Mouse (Mus musculus): ENCODE results near the gene Ltv1. TPM values are rescaled to one million over a fixed set of nuclear protein-coding genes. Genes with fewer than 3 reads are reported as not detected.
"Not testable (repeated sequence)": the region's sequence is repeated elsewhere in the genome, so short reads cannot be mapped to it uniquely, and the experiment has no call there.

Ltv1 gene
- total RNA-seq, 4 experiments from 2014 or later: 25.7 to 29.5 (median 26.1) TPM

DNA sequence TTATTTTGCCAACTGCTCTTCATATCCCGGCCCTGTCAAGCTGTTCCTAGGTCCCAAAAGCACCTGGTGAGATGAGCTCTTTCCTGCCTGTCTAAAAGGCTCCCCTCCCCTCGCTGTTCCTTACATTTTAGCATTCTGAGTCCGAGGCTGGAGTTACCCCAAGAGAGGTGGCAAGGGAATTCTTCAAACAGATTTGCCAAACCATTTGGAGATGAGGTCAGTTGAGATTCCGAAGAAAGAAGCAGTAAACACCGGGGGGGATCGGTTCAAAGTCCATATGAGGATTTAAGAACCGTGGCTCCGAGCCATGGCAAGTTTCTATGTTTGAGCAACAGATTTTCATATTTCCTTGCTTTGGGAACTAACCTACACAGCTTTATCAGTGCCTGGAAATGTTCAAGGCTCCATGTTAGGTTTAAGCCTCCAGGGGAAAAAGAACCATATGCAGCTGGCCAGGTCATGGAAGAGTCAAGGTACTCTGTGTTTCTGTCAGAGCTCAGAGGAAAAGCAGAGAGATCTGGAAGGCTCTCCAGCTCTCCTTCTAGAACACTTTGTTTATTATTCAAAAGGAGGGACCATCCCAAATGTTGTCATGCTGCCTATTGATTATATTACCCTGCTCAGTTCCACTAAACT, 4.0 kb upstream of the Ltv1 start:
- DNase-seq (ENCODE audit: low spot score in 2 of 2): no peak

DNA sequence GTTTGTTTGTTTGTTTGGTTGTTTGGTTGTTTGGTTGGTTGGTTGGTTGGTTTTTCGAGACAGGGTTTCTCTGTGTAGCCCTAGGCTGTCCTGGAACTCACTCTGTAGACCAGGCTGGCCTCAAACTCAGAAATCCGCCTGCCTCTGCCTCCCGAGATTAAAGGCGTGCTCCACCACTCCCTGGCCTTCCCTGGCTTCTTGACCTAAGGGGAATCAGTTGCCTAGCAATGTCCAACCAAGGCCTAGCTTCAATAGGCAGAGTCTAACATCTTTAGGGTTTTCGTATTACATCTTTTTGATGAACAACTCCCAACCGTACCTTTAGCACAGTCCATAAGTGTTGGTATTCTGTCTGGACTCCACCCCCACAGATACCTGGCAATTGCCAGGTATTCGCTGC, 528 bp upstream of the Ltv1 start:
- not testable (repeated sequence) for DNase-seq (ENCODE audit: low spot score in 2 of 2)

DNA sequence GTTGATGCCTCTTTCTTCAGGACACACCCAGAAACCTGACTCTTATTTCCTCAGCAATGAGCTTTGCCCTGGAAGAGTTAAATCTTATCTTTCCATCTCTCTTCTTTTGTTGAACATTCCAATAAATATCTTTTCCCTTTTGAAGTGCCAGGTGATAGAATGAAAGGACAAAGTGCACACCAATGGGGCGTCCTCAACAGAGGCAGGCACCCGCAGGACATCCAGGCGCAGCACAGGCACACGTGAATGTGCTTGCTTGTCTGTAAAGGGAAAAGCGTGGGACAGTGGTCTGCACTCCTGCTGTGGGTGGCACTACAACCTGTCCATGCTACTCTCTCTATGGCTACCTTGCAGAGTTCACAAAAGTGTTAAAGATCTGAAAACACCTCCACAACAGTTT, 3.1 kb downstream of the Ltv1 start:
- no peak for DNase-seq (ENCODE audit: low spot score in 2 of 2)

DNA sequence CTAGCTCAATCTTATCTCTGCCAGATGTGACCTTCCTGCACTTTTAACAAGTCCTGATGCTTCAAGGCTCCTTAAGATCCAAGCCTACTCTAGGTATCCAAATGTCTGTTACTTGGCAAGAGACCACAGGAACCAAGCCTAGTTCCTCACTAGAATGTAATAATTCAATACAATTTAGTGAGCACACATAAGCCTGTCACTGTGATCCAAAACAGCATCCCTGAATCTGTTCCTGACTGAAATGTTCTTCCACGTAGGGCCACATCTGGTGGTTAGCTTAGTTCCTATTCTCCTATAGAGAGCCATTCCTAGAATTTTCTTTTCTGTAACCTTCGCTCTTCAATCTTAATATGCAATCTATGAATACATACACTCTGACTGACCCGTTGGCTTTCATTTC, 6.2 kb downstream of the Ltv1 start:
- no peak for DNase-seq (ENCODE audit: low spot score in 2 of 2)

DNA sequence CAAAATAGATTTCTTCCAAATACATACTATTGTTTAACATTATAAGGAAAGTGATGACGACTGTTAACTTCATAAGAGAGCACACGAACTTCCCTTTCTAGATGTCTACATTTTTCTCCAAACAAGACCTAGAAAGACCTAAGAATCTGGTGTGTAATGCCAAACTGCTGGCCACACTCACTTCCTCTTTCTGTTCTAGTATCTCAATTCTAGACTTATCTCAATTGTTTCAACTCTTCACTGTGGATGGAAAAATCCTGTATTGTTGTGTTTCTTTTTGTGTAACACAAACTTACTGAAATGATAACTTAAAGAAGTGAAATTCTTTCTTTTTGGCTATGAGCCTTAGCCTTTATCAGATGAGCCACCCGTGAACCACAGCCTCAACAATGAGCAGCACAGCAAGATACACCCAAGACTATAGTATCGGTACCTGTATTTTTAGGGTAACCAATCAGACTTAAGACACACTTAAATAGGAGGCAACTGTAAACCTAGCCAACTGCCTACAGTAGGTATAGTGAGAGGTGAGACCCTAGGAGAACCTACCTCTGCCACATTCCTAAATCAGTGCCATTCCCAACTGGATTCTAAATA, 8.7 kb downstream of the Ltv1 start:
- no peak for DNase-seq (ENCODE audit: low spot score in 2 of 2)

DNA sequence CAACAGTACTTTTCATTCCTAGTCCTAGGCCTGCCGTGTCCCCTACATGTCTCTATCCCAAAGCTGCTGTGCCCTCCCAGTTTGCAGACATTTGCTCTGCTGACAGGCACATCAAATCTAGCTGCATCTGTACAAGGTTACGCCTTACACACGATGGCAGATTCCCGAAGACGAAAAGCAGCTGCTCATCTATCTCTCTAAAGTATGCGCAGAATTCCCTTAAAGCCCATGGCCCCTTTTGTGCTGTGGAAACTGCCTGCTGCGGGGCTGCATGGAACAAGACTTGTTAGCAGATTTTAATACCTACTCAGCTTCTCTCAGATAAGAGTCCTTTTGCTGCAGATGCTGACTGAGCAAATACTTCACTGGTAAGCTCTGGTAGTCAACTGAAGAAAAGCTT, 12.8 kb downstream of the Ltv1 start:
- DNase-seq (ENCODE audit: low spot score in 2 of 2): no peak

DNA sequence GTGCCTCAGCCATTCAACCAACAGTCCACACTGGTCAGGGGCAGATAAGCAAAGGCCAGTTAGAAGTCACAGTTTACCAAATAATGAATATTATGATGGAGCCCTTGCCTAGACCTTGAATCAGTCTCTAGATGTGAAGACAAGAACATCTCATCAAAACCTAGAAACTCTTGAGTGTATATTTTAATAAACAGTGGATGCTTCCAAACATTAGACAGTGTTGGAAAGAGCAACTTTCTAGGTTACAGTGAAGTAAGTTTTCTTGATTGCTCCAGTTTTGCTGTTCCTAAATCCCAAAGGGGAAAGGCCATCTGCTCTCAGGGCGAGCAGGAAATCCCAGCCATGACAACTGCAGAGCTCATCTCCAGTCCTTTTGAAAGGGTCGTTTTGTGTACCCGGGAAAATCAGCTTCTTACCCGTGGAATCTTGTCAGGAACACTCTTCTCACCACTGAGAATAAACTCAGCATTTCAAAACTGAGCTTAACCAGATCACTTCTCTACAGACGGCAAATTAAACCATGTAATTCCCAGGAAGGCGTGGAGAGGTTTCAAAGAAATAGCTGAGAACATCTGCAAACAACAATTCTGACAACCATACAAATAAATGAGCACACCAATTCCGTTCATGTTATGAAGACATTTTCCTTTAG, 14.9 kb downstream of the Ltv1 start, which contains the start of gene Zc2hc1b:
TSS of gene Zc2hc1b (minus strand) at position 51 of the 652 bp plus-strand sequence.
- DNase-seq (ENCODE audit: low spot score in 2 of 2): no peak

DNA sequence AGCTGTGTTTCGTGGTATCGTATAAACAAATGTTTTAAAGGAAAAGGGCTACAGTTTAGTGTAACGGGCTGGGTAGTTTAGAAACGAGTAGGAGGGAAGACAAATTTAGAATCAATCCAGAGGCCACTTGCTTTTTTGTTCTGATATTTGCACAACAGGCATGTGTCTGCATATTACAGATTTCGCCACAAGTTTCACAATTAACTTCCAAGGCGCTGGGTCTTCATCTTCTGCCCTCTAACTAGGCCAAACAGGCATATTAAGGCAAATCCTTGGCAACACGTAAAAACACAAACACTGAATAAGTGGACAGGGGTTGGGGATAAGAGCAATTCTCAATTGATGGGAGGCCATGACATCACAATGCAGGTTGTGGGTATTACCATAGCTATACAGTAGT, 17.1 kb downstream of the Ltv1 start:
- DNase-seq (ENCODE audit: low spot score in 2 of 2): no peak

DNA sequence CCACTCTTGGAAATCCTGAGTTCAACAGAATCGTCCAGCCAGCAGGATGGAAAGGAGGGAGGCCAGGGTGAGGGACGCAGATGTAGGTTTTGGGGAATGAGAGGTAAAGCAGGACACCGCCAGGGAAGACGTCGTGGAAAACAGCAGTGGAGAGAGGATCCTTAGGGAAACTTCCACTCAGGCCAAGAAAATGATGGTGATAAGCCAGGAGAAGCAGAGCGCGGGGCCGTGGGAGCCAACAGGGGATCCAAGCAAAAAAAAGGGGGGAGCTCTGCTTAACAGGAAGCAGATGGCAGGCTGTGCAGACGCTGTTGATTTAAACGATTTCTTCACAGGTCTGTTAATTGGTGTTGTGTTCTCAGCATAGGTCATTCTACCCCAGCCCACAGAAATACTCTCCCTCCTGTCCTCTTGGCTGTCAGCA, 20.2 kb downstream of the Ltv1 start:
- no peak for DNase-seq (ENCODE audit: low spot score in 2 of 2)

DNA sequence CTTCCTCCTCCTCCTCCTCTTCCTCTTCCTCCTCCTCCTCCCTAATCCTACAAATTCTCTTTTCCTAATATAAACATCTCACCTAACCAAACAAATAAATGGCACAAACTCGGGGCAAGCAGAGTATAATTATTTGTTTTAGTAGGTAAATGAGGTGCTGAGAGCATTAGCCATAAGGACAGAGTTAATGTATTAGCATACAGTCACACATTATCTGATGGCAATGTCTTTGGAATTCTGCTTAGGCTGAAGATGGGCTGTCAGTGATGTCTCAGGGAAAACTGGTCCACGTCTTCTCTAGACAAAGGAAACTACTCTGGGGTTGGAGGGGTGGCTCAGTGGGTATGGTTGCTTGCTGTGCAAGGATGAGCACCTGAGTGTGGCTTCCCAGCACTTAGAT, 21.5 kb downstream of the Ltv1 start:
- no peak for DNase-seq (ENCODE audit: low spot score in 2 of 2)

DNA sequence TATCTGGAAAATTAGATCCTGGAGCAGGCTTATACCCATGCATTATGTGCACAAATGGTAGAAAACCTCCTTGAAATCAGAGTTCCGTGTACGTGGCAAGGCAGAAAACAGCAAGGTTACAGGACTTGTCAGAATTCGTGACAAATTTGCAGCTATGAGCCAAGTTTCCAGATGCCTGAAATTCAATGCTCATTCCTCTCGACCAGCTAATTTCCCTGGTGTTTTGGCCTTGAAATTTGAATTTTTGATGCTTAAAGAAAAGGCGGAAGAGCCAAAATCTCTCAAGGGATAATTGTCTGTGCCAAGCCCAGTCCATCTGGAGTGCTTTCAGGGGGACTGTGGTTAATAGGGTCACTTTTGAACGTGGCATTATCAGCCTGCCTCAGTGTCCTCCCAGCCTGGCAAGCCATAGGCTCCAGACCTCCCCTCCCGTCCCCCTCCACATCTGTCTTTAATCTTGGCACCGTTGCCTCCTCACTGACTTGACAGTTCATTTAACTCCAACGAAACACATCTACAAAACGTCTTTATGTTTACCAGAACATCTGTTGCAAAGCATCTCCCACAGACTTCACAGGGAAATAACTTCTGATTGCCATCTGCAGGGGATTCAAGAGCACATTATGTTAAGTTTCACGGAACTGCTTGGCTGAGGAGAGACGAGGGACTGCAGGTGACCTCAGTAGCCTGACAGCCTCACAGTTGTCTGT, 22.1 kb downstream of the Ltv1 start:
- no peak for DNase-seq (ENCODE audit: low spot score in 2 of 2)

DNA sequence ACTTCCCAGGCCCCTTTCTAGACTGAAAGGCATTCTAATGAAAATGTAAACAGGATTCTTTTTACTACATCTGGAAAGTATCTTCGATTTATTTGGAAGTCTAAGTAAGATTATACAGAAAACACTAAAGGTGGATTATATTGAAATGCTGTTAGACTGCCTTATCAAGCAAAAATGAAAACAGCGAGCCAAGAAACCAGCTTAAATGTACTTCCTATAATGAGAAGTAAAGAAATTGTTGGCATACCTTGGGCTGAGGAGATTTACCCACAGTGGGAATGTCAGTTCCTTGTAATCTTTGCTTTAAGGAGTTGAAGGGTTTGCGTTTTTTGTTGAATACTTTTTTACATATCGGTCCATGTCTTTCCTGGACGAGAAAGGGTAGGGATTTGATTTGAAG, 24.5 kb downstream of the Ltv1 start:
- DNase-seq (ENCODE audit: low spot score in 2 of 2): no peak

DNA sequence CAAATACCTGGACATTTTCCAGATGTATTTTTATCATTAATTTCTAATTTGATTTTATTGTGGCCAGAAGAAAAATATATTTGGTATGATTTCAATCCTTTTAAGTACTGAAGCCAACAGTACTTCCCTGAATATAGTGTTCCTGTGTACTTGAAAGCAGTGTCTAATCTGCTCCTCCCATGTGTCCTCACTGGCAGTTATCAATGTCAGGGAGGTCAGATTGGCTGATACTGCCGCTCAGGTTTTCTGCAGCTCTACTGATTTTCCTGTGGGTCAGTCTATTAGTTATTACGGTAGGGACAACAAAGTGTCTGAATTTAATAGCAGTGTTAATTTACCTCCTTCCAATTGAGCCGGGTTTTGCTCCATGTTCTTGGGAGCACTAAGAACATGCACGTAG, 30.9 kb downstream of the Ltv1 start:
- no peak for DNase-seq (ENCODE audit: low spot score in 2 of 2)

DNA sequence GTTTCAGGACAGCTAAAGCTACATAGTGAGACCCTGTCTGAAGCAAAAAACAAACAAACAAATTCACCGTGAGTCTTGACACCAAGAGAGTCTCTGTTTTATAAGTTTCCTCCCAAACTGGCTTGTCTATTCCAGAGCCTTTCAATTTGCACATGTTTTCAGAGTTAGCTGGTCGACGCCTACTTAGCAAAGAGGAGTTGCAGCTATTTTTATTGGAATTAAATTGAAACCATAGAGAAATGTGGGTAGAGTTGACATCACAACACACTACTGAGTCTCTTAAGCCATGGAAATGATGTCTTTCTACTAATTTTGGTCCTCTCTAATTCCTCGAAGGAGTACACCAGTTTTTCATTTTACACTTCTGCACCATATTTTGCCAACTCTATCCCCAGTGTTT, 32.1 kb downstream of the Ltv1 start:
- no peak for DNase-seq (ENCODE audit: low spot score in 2 of 2)

DNA sequence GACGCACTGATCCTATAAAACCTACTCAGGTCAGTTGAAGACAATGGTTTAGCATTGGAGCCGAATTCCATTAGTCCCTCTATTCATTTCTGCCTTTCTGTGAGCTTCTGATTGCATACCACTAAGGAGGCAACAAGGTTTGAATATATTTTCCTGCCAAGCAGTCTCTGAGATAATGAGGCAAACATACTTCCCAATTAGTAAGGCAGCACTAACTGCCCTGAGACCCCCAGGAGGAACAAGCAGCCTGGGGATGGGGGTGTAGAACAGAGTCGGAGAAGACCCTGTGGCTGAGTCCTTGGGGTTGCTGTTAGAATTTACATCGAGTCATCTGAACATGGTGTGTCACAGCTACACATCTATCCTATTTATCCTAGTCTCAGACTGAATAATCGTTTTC, 37.6 kb downstream of the Ltv1 start:
- no peak for DNase-seq (ENCODE audit: low spot score in 2 of 2)

DNA sequence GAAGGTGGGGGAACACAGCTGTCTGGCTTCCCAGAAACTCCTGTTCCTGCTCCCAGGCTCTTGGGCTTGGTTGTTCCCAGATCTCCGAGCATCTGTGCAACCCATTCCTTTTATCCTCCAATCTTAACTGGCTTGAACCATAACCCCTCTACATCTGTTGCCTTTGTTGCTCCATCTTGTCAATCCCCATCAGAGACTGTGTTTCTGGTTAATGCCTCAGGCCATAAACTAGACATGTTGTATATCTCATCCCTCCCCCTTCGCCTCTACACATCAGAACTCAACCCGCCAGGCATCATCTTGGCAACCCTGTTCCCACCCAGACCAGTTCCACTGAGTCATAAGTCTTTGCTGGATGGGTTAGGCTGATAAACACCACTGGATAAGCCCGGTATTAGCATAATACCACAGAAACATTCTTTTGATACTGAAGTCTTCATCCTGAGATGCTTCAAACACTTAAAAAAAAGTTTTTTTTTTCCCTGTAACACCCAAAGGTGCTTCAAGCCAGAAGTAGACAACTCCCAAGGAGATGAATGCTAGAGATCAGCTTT, 40.1 kb downstream of the Ltv1 start:
- DNase-seq (ENCODE audit: low spot score in 2 of 2): no peak

DNA sequence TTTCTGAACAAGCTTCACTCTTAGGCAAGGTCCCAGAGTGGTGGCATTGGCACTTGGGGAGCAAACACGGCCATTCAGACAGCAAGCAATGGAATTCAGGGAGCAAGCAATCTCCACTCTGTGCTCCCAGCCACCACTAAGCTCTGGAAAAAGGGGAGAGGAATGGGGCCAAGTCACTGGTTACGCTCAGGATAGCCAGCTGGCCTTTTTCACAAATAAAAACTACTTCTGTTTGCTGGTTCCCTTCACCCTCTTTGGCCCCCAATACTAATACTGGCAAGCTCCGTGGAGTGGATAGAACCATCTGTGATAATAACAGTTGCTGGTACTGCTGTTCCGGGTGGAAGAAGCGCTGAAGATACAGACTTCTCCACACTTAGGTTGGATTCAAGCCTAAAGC, 41.6 kb downstream of the Ltv1 start:
- no peak for DNase-seq (ENCODE audit: low spot score in 2 of 2)

DNA sequence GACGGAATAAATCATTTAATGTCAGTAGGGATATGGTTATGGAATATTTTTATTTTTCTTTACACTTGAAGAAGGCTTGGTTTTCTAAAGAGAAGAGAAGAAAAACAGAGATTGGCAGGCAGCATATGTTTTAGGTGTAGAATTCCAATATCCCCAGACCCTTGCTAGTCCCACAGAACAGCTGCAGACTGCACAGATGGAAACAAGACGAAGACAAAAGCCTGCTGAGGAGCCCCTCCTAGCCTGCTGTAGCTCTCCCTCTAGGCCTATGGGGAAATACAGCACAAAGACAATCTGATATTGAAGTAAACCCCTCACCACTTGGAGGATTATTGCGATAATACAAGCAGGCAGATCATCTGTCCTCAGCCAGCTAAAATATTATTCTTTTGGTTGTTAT, 42.5 kb downstream of the Ltv1 start:
- no peak for DNase-seq (ENCODE audit: low spot score in 2 of 2)

DNA sequence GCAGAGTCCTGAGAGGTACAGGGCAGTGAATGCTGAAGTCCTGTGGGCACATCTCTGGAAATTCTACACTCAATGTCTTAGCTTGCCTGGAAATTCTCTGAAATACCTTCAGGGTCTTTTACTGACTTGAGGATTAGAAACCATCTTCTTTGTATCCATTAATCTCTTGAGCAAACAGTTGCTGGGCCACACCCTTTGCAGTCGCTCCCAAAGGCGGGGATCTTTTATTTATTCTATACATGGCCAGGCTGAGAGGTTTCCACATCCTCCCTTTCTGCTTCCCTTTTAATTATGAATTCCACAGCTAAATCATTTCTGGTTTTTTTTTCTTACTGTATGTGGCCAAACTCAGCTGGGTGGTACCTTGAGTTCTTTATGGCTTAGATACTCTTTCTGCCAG, 52.5 kb downstream of the Ltv1 start:
- DNase-seq (ENCODE audit: low spot score in 2 of 2): no peak

DNA sequence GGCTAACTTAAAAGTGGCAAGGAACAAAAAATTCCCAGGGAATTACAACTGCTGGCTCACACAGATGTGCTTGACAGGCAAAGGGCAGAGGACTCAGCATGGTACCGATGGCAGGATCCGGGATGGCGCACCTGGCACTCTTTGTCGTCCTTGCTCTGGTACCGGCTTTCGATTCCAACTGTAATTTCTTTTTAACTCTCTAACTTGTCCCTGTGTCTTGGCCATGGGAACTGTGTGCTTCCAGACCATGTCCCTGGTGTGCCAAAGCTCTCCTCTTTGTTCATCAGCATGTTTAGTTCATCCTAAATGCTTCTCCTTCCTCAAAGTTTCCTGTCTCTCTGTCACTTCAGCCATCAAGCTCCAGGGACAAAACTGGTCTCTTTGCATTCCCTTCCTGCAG, 55.1 kb downstream of the Ltv1 start:
- DNase-seq (ENCODE audit: low spot score in 2 of 2): no peak

DNA sequence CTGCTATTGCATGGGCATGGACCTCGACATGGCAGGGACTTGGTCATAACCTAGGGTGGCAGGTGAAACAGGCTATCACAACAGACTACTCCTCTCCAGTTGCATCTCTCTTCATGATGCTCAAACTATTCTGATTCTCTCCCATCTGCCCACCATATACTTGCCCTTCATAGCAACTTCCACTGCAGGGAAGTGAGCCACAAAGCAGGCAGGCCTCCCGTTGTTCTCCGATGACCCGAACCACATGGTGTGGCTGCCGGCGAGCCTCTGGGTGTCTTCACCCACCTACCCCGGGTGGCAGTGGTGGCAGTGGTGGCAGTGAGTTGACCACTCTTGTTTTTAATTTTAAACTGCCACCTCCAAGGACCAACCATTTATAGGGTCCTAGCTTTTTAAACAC, 57.2 kb downstream of the Ltv1 start:
- no peak for DNase-seq (ENCODE audit: low spot score in 2 of 2)

DNA sequence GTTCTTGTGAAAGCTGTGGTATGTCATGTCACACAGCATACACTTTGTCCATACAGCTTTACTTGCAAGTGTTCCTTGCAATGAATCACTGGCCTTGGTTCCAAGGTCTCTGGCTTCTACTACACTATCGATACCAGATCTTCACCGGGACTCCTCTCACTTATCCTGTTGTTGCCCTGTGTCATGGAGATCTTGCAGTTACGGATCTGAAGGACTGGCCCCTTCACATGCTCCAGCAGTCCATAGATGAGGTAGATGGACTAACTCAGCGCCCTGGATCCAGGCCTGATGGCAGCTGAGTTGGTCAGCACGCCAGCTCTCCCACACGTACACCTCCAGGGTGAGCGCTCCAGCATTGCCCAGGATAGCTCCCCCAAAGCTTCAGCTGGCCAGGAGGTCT, 57.7 kb downstream of the Ltv1 start:
- no peak for DNase-seq (ENCODE audit: low spot score in 2 of 2)

Measured in gastrocnemius, adult 8-10 months (tissue).